Mouse (Mus musculus): ENCODE results near the gene Mn1.

- TF ChIP-seq CTCF (IDR thresholded peaks at IDR 0.05; ENCODE audit: borderline replicate concordance, insufficient read depth, low read length) (no peak), POLR2A (IDR thresholded peaks at IDR 0.05; ENCODE audit: low read depth, low read length) (no peak)
These were observed 5.8 kb downstream of the Mn1 start for GRCm38 (mm10) chr5:111423011-111423410.
